Mouse (Mus musculus) heart, embryonic 15.5 days (tissue): ENCODE measurements around the gene Prdm4. TPM values are rescaled to one million over a fixed set of nuclear protein-coding genes. Genes with fewer than 3 reads are reported as not detected.

Experiments used
- ATAC-seq: fragments of 200-750 bp; cut with Nextera tagmentation; replicated peaks from 2 replicates; pipeline ENCODE4 v1.8.0; 2017; ENCODE audit warnings: low read depth, moderate TSS enrichment; ENCODE audit not compliant: insufficient number of reproducible peaks, insufficient read depth, low FRiP score
- H3K27ac ChIP-seq: fragments of 300-500 bp; sonication (generic); 2 replicates; pipeline ENCODE4 v1.5.1; 2015; ENCODE audit warnings: mild to moderate bottlenecking, inconsistent platforms
- H3K27me3 ChIP-seq: fragments of 300-500 bp; sonication (generic); 2 replicates; pipeline ENCODE4 v1.6.1; 2015; ENCODE audit warnings: inconsistent platforms
- H3K36me3 ChIP-seq: fragments of 300-500 bp; sonication (generic); 2 replicates; pipeline ENCODE4 v1.6.1; 2015; ENCODE audit warnings: mild to moderate bottlenecking, inconsistent platforms
- H3K4me1 ChIP-seq: fragments of 300-500 bp; sonication (generic); replicated peaks from 2 replicates; pipeline ENCODE4 v1.6.1; 2015; ENCODE audit warnings: inconsistent platforms
- H3K4me2 ChIP-seq: fragments of 300-500 bp; sonication (generic); 2 replicates; pipeline ENCODE4 v1.6.1; 2015; ENCODE audit warnings: inconsistent platforms, mild to moderate bottlenecking, moderate library complexity
- H3K4me3 ChIP-seq: fragments of 300-500 bp; sonication (generic); 2 replicates; pipeline ENCODE4 v1.5.1; 2015; ENCODE audit warnings: mild to moderate bottlenecking, inconsistent platforms
- H3K9ac ChIP-seq: fragments of 300-500 bp; sonication (generic); 2 replicates; pipeline ENCODE4 v1.6.1; 2015; ENCODE audit warnings: mild to moderate bottlenecking, inconsistent platforms
- H3K9me3 ChIP-seq: fragments of 300-500 bp; sonication (generic); replicated peaks from 2 replicates; pipeline ENCODE4 v1.6.1; 2016; ENCODE audit warnings: inconsistent platforms
- WGBS: fragments of 180-500 bp; shearing (Covaris S2); methylation state at CpG from one replicate; pipeline ENCODE4 v1.1.7; 2015; ENCODE audit warnings: mixed read lengths; 5-methylcytosine and 5-hydroxymethylcytosine counted together
- polyA plus RNA-seq: library from polyadenylated mRNA; unstranded; fragments of >200 nt; fragmentation: Nextera tagmentation; extraction: Ambion mirVana; gene quantifications from 2 replicates; pipeline ENCODE4 v1.2.1, GENCODE M21; 2015

Prdm4 gene
- 7.9 and 10.3 TPM in 2 replicates for polyA plus RNA-seq

DNA sequence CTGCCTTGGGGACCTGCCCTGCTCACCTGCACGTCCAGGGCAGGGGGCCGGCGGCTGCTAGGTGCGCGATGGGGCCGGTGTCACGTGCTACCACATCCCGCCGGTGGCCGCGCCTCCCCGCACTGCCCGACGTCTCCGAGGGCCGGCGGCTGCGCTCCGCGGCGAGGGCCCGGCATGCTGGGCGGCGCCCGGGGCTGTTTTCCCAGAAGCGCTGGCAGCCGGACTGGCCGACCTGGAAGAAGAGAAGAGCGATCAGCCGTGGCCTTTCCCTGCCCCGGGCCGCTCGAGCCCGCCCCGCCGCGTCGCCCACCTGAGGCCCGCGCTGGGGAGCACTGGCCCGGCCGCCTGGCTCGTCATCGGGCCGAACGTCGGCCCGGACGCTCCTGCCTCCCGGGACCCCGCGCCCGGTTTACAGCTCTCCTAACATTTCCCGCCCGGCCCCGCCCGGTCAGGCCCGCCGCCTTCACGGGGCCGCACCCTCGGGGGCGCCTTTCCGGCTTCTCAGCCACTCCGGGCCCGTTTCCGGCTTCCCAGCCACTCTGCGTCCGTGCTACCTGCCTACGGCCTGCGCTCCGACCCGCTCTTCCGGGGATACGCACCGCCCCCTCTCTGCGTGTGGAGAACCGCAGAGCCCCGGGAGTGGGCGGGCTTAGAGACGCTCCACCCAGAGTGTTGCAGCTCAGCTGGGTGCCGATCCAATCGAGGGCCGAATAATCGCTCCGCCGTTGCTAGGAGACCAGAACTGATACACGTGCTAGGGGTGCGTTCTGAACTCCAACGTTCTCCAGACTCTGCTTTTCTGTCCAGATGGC is at the start of gene Prdm4:
Gene Prdm4 (minus strand): TSS at position 645 of the 812 bp plus-strand sequence.
- H3K27ac ChIP-seq: peak within 1 kb of the TSS; percentile 90
- peaks cover 9% of the 10 kb centered on the region for H3K4me1 ChIP-seq
- H3K4me2 ChIP-seq: peak within 1 kb of the TSS; percentile 88
- peak within 1 kb of the TSS; percentile 95 for H3K9ac ChIP-seq
- H3K9me3 ChIP-seq: no peaks in the 10 kb centered on the region
- peak within 1 kb of the TSS; percentile 99 for H3K4me3 ChIP-seq
- peaks cover 23% of the 10 kb centered on the region for H3K36me3 ChIP-seq
- peak; percentile 99 for ATAC-seq
- WGBS: under 1% methylated on average over 90 of the region's 90 CpGs
- H3K27me3 ChIP-seq: peaks cover 13% of the 10 kb centered on the region

DNA sequence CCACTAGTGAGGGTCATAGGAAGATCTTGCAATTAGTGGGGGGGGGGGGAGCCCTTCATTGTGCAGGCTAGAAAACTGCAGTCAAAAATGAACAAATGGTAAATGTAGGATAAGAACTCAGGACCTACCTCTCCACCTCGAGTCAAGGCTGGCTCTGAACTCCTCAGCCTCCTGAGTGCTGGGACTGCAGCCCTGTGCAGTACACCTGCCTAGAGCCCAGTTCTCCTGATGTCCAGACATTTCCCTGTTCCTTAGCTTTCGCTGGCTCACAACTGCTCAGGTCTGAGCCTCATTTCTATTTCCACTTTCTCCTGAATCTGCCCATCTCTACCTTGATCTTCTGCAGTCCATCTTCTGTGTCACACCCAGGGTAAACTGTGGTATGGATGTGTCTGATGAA is 49.5 kb upstream of the Prdm4 start:
- H3K36me3 ChIP-seq: no peaks in the 10 kb centered on the region
- H3K4me1 ChIP-seq: peaks cover 6% of the 10 kb centered on the region; the same call in 1 of the 2 replicates
- no peak overlapping the region for H3K4me3 ChIP-seq
- H3K27ac ChIP-seq: no peak overlapping the region
- no peak overlapping the region for H3K4me2 ChIP-seq
- no peaks in the 10 kb centered on the region for H3K27me3 ChIP-seq
- no peak overlapping the region for H3K9ac ChIP-seq
- ATAC-seq: no peak
- H3K9me3 ChIP-seq: no peaks in the 10 kb centered on the region
- WGBS: 50% methylated on average over 2 of the region's 2 CpGs

DNA sequence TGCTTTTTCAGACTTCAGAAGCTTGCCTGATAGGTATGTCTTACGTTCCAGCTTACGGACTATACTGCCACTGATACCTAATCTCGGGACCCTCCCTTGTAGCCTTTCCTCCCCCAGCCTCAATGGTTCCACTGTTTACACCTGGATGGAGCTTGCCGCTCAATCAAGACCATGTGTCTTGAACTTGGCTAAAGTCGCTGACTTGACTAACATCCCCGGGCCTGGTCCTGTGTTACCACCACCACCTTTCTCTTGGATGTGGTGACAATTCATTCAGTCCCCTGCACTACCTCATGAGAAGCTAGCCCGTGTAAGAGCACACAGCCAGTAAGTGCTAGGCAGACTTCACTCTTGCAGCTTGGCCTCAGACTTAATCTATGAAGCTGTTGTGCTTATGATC is 47.4 kb upstream of the Prdm4 start:
- no peaks in the 10 kb centered on the region for H3K36me3 ChIP-seq
- no peak overlapping the region for H3K9ac ChIP-seq
- H3K4me3 ChIP-seq: no peak overlapping the region
- no peak overlapping the region for H3K4me2 ChIP-seq
- no peak overlapping the region for H3K27ac ChIP-seq
- no peak for ATAC-seq
- WGBS: 79% methylated on average over 7 of the region's 7 CpGs
- no peaks in the 10 kb centered on the region for H3K9me3 ChIP-seq
- no peaks in the 10 kb centered on the region for H3K27me3 ChIP-seq
- peaks cover 6% of the 10 kb centered on the region; the same call in 1 of the 2 replicates for H3K4me1 ChIP-seq

DNA sequence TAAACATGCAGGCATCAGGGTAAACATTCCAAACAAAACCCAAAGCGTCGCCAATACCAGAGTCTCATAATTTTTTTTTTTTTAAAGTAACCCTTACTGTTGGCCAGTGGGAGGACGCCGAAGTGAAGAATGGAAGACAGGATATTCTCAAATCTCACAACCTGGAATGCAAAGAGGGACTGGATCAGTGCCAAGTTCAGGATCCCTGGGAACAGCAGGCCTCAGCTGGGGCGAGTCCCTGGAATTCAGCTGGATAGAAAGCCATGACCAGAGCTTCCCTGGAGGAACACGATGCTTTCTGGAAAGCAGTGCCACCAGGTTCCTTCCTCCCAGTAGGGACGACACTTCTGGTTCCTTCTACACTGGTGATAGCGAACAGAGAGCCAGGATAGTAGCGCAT is 46.0 kb upstream of the Prdm4 start:
- Histone ChIP-seq H3K4me3 (no peak overlapping the region), H3K4me2 (no peak overlapping the region), H3K27ac (no peak overlapping the region), H3K36me3 (no peaks in the 10 kb centered on the region), H3K9ac (no peak overlapping the region), H3K27me3 (no peaks in the 10 kb centered on the region), H3K4me1 (peaks cover 6% of the 10 kb centered on the region; the same call in 1 of the 2 replicates), H3K9me3 (no peaks in the 10 kb centered on the region)
- 34% methylated on average over 9 of the region's 9 CpGs for WGBS
- no peak for ATAC-seq

DNA sequence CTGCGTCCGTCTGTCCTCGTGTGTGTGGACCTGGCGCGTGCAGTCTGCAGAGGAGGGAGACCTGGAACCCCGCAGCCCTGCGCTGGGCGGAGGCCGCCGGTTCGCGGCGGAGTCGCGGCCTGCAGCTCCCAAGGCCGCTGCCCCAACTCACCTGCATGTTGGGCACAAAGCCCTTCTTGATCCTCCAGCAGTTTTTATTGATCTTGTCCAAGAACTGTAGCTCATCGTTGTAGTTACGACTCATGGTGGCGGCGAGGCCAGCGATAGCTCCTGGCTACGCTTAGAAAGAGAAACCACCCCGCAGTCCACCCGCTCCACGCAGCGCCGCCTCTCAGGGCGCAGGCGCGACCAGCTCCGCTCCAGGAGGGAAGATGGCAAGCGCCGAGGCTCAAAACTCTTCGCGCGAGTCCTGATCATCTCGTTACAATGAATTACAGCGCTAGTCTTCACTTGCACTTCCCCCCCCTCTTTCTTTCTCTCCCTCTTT is 40.6 kb upstream of the Prdm4 start, which contains the start of gene Rtcb:
Gene Rtcb (minus strand): TSS at position 360 of the 487 bp plus-strand sequence.
- Histone ChIP-seq H3K4me1 (peaks cover 8% of the 10 kb centered on the region), H3K27ac (peak within 1 kb of the TSS; percentile 78), H3K27me3 (no peaks in the 10 kb centered on the region), H3K36me3 (peaks cover 18% of the 10 kb centered on the region), H3K4me3 (peak within 1 kb of the TSS; percentile 93), H3K9me3 (no peaks in the 10 kb centered on the region), H3K9ac (peak within 1 kb of the TSS; percentile 96), H3K4me2 (peak within 1 kb of the TSS; percentile 71)
- WGBS: under 1% methylated on average over 38 of the region's 38 CpGs
- ATAC-seq: peak; percentile 85

DNA sequence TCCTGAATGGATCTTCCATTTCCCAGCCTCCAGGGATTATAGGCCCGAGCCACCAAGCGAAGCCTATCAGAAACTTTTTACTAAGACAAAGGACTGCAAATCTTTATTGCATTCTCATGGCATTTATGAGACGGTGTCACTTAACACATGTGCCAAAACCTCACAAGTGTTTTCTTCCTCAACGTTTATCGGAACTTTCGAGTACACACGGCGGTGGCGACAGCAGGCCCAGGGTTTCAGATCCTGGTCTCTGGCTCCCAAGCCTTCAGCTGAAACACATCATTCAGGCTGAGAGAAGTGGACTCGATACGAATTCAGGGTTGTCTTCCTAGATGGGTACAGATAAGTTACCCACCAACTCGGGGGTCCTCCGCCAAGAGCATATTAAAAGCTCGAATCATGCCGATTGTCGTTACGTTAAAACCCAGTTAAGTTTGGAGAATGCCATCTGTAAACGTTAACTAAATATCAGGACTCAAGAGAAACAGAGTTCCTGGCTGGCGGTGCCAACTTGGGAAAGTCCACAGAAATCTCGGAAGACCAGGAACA is 40.0 kb upstream of the Prdm4 start:
- Histone ChIP-seq H3K27ac (peak overlapping the region; percentile 78), H3K9ac (peak overlapping the region; percentile 96), H3K9me3 (no peaks in the 10 kb centered on the region), H3K4me2 (peak overlapping the region; percentile 71), H3K36me3 (peaks cover 21% of the 10 kb centered on the region), H3K4me3 (peak overlapping the region; percentile 93), H3K27me3 (no peaks in the 10 kb centered on the region), H3K4me1 (peaks cover 8% of the 10 kb centered on the region)
- 2% methylated on average over 20 of the region's 20 CpGs for WGBS
- ATAC-seq: no peak

DNA sequence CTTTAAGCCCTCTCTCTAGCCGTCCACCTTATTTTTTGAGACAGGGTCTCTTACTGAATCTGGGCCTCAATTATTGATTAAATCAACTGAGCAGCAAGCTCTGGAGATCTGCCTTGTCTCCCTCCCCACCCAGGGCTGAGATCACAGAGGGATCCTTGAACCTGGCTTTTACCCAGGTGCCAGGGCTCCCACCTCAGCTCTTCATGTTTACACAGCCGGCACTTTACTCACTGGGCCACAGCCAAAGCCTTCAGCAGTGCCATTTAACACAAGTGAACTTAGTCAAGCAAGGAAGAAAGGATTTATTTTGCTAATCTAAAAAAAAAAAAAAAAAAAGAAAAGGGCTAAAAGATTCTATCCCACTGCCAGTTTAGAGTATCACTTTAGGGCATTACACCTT is 37.5 kb upstream of the Prdm4 start:
- Histone ChIP-seq H3K4me3 (no peak overlapping the region), H3K4me2 (no peak overlapping the region), H3K9me3 (no peaks in the 10 kb centered on the region), H3K27ac (no peak overlapping the region), H3K9ac (no peak overlapping the region), H3K27me3 (no peaks in the 10 kb centered on the region), H3K36me3 (peaks cover 44% of the 10 kb centered on the region), H3K4me1 (peaks cover 8% of the 10 kb centered on the region)
- 80% methylated on average over 2 of the region's 2 CpGs for WGBS
- ATAC-seq: no peak

DNA sequence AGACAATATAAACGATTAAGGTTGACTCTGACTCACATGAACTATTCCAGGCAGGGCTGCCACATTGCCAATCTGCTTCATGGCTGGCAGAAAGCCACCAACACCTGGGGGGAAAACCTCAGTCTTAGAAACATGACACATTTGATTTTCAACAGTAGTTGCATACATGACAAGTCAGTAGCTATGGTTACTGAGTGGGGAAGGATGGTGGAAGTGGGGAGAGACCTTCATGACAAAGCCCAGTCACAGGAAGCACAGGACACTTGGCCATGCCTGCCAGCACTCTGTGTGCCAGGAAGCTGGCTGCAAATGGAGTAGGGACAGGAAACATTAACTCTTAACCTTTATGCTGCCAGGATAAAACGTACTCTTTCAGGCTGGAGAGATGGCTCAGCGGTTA is 36.5 kb upstream of the Prdm4 start:
- Histone ChIP-seq H3K4me1 (peaks cover 8% of the 10 kb centered on the region), H3K4me2 (no peak overlapping the region), H3K9ac (no peak overlapping the region), H3K27ac (no peak overlapping the region), H3K27me3 (no peaks in the 10 kb centered on the region), H3K36me3 (peaks cover 54% of the 10 kb centered on the region), H3K9me3 (no peaks in the 10 kb centered on the region), H3K4me3 (no peak overlapping the region)
- ATAC-seq: no peak
- WGBS: 69% methylated on average over 3 of the region's 3 CpGs

DNA sequence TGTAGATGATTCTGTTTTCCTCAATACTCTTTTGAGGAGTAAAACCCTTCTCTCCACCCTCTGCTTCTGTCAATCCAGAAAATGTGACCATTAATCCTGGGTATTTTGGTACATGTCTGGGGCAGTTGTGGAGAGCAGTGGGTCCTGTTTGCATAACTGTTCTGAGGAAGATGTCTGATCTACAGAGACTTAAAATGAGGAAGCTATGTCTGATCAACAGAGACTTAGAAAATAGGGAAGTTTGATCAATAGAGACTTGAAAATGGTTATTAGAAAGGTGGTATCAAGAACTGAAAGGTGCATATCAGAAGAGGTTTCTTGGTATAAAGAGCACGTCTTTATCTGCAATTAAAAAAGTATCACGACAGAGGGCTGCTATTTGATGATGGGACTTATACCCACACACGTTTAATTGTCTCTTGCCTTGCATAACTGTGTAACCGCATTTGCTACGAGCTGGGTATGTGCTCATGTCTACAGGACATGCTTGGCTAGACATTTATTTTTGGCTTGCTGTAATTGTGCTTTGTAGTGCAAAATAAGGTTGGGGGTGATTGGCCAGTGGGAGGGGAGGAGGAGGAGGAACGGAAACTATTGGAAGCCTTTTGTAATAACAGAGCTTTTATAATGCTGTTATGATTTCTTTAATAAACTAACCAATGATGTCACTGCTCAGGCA is 35.0 kb upstream of the Prdm4 start:
- no peak for ATAC-seq
- no peaks in the 10 kb centered on the region for H3K9me3 ChIP-seq
- no peak overlapping the region for H3K4me3 ChIP-seq
- 84% methylated on average over 6 of the region's 6 CpGs for WGBS
- no peak overlapping the region for H3K4me2 ChIP-seq
- H3K9ac ChIP-seq: no peak overlapping the region
- no peak overlapping the region for H3K27ac ChIP-seq
- H3K4me1 ChIP-seq: peaks cover 8% of the 10 kb centered on the region
- peaks cover 64% of the 10 kb centered on the region for H3K36me3 ChIP-seq
- H3K27me3 ChIP-seq: no peaks in the 10 kb centered on the region

DNA sequence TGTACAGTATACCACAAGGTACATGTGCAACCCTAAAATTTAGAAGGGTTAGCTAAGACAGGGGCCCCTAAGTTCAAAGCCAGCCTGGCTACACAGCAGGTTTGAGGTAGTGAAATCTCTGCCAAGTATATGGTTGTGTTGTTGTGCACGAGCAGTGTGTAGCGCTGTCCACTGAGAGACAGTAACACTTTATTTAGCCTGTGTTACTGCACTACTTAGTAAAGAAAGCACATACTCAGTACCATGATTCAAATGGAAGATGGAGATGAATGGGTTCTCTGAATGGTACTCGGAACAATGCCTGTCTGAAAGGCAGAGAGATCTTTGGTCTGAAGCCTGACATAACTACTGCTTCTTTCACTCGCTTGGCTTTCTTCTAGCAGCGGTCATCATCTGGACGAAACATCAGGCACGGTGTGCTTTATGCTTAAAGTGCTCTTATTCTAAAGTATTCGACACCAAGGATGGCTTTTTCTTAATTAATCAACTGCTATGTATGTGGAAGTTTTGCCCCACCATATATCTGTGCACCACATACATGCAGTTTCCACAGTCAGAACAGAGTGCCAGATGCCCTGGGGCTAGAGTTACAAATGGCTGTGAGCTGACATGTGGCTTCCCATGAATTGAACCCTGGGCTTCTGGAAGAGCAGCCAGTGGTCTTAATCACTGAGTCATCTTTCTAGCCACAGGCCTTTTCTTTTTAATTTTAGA is 31.7 kb upstream of the Prdm4 start:
- Histone ChIP-seq H3K4me1 (no peaks in the 10 kb centered on the region; the same call in 1 of the 2 replicates), H3K36me3 (peaks cover 87% of the 10 kb centered on the region), H3K4me2 (no peak overlapping the region), H3K27me3 (no peaks in the 10 kb centered on the region), H3K4me3 (no peak overlapping the region), H3K9ac (no peak overlapping the region), H3K9me3 (no peaks in the 10 kb centered on the region), H3K27ac (no peak overlapping the region)
- 94% methylated on average over 8 of the region's 8 CpGs for WGBS
- ATAC-seq: no peak
